Mouse (Mus musculus) cerebellum, postnatal 36 days (tissue): Measurements from ENCODE around the gene Myo6.

ENCODE experiments used
- DNase-seq, 2 experiments: peaks; one replicate each; pipeline ENCODE4 v3.0.0; 2021 to 2022; ENCODE audit warnings: mixed read lengths in 2 of 2

The Myo6 gene

DNA sequence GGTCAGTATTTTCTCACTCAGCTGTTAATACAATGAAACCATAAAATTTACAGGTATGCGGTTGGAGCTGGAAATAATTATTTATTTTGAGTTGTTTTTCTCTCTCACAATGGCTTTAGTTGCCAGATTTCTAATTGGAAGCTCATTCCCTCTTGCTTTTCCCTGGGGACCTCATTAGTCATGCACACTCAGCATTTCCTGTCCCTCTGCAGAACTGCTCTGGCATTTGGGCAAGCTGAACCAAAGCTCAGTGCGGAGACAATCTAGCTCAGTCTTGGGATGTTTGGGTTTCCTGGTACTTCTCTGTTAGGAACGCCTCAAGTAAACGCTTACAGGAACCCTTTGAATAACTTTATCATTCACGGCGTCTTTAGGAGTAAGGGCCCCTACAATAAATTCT, 76.9 kb downstream of the Myo6 start:
- DNase-seq: no peak

- DNase-seq: no peak
Observed at GRCm38 (mm10) chr9:80252146-80252545, 87.3 kb downstream of the Myo6 start.

GRCm38 (mm10) chr9:80253241-80253640, 88.4 kb downstream of the Myo6 start:
- DNase-seq: no peak

- no peak for DNase-seq
Observed at GRCm38 (mm10) chr9:80256561-80256960, 91.7 kb downstream of the Myo6 start.

GRCm38 (mm10) chr9:80258396-80258795, 93.6 kb downstream of the Myo6 start:
- DNase-seq: no peak

GRCm38 (mm10) chr9:80260905-80261304, 96.1 kb downstream of the Myo6 start:
- DNase-seq: no peak

DNA sequence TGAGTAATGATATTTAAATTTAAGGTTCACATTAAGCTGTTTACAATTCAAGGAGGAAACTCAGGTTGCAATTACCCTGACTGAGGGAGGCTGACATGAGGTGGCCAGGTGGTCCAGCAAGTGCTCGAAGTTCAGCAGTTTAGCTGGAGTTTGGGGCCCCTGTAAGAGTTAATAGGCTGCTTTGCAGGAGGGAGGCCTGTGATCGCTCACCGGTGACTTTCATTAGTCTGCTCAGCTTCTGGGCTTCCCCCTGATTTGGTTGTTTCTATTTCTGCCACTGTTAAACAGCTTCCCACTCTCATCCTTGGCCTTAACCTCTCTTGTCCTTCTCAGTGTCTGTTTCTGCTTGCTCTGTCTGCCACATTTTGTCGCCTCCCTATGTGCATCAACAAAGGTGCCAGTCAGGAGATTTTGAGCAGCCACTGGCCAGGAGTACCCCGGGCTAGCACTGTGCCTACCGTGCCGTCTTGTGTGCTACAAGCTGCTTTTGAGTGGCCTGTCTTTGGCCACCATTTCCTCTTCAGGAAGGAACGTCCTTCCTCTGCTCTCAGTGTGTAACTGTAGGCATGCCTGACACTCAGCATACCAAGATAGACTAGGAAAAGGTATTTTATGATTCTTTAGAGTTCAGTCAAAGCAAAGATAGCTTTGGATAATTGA, 97.7 kb downstream of the Myo6 start:
- no peak for DNase-seq

GRCm38 (mm10) chr9:80266086-80266485, 101.3 kb downstream of the Myo6 start:
- no peak for DNase-seq

- DNase-seq: no peak
Observed at GRCm38 (mm10) chr9:80266507-80266906, 101.7 kb downstream of the Myo6 start.

DNA sequence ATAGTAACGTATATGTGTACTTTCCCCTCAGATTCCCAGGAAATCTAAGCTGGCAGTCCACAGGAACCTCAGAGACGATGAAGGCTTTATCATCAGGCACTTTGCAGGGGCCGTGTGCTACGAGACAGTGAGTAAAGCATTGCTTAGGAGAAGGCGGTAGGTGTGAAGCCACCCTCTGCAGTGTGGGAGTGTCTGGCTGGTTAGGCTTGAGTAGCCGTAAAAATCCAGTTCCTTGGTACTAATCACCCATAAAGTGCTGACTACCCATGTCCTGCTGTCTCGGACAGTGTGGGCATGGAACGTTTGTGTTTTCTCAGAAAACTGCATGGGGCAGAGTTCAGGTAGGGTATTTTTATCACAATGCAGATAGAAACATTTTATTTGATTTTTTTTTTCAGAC, 104.8 kb downstream of the Myo6 start:
- no peak for DNase-seq

GRCm38 (mm10) chr9:80272951-80273350, 108.1 kb downstream of the Myo6 start:
- no peak for DNase-seq

DNA sequence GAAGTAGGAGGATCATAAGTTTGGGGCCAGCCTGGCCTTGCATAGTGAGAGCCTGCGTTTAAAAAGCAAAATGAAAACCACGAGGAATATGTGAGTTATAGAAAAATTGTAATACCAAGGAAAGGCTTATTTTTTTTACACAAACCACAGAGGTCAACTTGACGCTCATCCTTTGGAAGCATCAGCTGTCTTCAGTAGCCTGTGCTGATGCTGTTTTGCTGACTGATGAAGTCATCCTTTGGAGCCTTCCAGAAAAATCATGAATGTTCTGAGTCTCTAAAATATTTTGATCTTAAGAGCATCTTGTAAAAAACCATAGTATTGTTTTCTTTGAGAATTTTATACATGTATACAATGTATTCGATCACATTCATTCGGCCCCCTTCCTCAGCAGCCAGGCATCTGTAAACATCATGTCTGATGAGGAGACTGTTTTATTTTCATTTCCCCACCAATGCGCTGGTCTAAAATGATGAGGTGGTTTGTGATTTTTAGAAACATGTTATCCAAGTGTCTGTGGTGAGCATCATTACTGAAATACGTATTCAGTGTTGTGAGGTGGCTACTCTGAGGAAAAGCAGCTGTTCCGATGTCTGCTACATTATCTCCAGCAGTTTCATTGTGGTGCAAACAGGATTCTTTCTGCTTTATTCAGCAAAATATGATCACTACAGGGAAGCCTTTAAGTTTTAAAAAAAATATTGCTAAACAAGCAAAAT, 110.4 kb downstream of the Myo6 start:
- DNase-seq: no peak

- DNase-seq: no peak
Observed at GRCm38 (mm10) chr9:80275772-80276134, 110.9 kb downstream of the Myo6 start.

DNA sequence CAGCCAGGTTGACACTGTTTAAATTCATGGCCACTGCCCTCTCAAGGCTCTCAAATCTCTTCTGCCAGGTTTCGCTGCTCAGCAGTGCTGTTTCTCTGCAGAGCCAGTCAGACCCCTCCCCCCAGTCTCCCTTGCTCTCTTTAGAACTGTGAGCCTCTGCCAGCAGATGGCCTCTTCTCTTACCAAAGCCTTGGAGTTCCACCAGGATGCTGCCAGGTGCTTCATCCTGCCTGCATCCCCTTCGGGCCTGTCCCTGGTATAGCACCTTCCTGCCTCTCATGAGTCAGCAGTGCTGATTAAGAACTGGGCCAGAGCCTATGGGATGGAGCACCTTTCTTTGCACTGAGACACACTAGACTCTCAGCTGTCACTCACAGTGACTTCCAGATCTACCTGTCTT, 112.3 kb downstream of the Myo6 start:
- peak; percentile 4 to 15 for DNase-seq

DNA sequence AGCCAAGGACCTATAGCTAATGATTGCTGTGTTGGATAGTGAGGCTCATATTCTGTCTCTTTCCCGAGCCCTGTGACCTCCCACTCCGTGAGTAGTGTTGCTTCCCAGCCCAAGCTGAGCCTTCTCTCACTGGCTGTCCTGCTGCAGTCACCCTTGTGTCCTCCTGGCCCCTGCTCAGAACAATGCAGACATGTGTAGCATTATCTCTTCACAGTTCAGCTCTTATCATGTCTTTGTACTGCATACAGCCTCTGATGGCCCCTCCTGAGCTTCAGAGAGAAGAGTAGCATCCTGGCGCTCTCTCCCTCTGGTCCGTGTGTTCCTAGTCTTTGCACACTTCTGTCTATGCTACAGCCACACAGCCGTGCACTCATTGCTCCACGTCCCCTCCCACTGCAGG, 112.9 kb downstream of the Myo6 start:
- DNase-seq: no peak

GRCm38 (mm10) chr9:80280724-80281123, 115.9 kb downstream of the Myo6 start:
- DNase-seq: no peak

GRCm38 (mm10) chr9:80282426-80282825, 117.6 kb downstream of the Myo6 start:
- no peak for DNase-seq

DNA sequence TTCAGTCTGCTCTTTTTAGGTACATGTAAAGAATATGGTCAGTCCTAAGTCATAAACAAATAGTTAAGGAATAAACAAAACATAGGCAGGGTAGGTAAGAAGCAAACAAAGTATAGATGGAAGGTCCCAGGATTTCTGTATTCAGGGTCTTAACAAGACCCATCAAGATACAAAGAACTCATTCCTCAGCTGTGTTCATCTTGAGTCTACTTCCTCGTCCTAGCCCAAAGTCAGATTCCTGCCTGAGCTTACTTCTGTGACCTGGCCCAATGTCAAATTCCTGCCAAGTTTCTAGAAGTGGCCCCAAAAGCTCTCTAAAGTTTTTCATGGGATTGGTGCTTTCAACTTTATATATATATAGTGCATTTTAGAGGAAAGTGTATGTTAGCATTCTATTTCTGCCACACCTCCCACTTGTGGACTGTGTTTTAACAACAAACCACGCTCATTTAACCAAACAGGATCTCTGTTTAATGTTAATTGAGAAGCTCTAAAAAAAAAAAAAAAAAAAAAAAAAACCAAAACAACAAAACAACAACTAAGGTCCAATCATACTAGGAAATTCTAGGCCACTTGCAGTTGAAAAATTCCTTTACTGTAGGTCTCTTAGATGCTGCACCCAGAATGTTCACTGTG, 119.8 kb downstream of the Myo6 start:
- DNase-seq: no peak

- DNase-seq: no peak
Observed at GRCm38 (mm10) chr9:80286845-80287244, 122.0 kb downstream of the Myo6 start.

GRCm38 (mm10) chr9:80293056-80293584, 128.3 kb downstream of the Myo6 start:
- DNase-seq: no peak

DNA sequence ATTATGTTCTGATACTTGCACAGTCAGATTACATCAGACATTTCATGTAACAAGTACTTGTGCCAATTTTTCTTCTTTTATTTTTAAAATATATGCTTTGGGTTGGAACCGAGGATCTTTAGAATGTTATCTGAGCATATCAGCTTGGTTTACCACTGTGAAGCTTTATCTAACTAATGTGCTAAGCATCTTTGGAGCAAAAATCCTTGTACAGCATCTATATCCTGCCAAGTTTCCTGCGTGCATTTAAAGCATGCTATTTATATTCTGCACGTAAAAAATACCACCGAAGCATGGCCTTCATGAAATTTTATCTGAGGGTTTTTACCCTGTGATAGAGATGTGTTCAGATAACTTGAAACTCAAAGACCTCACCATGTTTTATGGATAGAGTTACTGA, 131.3 kb downstream of the Myo6 start:
- DNase-seq: no peak

DNA sequence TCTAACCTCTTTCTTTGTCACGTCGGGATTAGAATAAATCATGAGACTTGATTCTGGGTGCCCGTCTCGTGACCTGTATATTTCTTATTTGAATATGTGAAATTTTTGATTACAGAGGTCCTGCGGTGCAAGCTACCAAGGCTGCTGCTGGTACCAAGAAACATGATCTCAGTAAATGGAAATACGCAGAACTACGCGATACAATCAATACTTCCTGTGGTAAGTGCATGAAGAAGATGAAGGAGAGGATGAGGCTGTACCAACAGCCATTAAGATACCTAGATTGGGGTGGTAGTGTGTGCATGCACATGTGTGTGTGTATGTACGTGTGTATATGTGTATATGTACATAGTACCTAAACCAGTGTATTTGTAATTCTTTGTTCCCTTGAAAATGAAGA, 134.2 kb downstream of the Myo6 start:
- no peak for DNase-seq

DNA sequence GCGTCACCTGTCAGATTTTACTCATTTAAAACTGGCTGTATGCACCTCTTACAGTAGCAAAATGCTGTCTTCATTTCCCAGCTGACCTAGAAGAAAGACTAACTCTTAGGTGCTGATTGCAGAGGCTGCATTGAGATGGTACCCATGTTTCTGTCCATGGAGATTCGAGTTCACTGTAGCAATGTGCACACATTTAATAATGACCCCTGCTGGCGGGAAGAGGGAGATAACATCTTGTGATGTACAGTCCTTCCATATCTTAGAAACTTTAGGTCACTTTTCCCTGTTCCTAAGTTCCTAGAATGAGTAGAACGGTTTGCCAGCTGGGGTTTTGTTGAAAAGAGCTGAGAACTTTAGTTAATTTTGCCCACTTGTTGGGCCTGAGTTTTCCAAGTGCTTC, 138.7 kb downstream of the Myo6 start:
- no peak for DNase-seq

GRCm38 (mm10) chr9:80306390-80306789, 141.6 kb downstream of the Myo6 start:
- DNase-seq: no peak
